Mouse (Mus musculus) embryonic stem cell, embryonic (primary cell): Measurements from ENCODE around the gene Smim24.

ENCODE experiments used
- CTCF ChIA-PET, 4 experiments: fragments of 300-600 bp in 2 of 4; fragments of 350-600 bp in 2 of 4; sonication (Branson Sonifier 250); formaldehyde crosslinking; loops; one replicate each; lab custom pipeline; 2022; ENCODE audit warnings: inconsistent platforms in 2 of 4; lab: Charles Lee
- POLR2A ChIA-PET, 4 experiments: fragments of 300-600 bp in 2 of 4; fragments of 350-600 bp in 2 of 4; sonication (Branson Sonifier 250); formaldehyde crosslinking; loops; one replicate each; lab custom pipeline; 2022; ENCODE audit warnings: antibody characterized with exemption in 4 of 4, inconsistent platforms in 1 of 4; lab: Charles Lee

Gene Smim24

DNA sequence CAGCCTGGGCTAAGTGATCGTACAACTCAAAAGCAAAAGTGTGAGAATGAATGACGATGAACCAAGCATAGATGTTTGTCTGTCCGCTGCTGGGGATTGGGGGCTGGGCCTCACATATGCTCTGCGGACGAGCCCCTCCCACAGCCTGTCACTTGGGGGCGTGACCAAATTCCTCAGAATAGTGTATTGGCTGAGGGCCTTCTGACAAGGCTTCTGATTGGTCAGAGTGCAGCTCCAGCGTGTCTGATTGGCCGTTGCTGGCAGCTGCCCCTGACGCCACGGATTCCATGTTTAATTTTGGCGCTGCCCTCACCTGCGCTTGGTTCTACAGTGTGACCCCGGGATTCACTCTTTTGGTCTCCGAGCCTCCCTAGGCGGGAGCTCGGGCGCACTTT is 40.0 kb downstream of the Smim24 start:
- CTCF ChIA-PET = interaction anchor here in 3 of 4 experiments (0.6 to 3.5 kb wide), 21 partner anchors 9 to 588 kb away, joined by 3 to 19 read pairs (median 4); partner anchors contain the start of genes Celf5 (in 1 of the 3), Hmg20b (in 1 of the 3) and Pip5k1c (in 1 of the 3)
- POLR2A ChIA-PET = interaction anchor here (0.9 to 6.8 kb wide), 31 partner anchors 10 to 257 kb away, joined by 3 to 75 read pairs (median 5); partner anchors contain the start of genes Fzr1 (in 2 of the 4), Dohh (in 1 of the 4), Eef2 (in 1 of the 4) and Gm48551 (in 1 of the 4)

DNA sequence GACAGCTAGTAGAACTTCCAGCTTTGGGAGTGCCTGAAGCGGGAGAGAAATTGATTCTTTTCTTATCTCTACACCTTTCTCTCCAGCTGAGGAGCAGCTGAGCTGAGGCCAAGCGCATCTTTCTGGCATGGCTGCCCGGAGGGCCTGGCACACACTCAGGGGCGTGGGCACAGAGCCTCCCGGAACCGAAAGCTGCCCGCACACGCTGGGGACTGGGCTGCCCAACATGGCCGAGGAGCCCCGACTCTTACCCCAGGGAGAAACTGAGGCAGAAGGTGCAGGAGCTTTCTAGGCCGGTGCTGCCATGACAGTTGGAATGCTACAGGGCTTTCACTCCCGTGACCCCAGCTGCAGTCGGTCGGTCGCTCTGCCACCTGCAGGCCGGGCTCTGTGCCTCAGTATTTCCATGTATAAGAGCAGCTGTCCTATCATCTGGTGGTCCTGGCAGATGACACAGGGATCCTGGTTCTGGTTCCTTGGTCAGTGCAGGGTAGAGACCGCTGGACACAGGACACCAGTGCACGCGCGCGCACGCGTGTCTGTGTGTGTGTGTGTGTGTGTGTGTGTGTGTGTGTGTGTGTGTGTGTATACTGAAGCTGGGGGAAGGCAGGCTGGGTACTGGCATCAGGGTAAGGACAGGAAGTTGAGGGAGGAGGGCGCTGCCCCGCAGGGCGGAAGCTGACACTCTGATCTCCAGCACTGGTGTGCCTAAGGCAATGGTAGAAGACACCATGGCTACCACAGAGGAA is 40.9 kb downstream of the Smim24 start:
- ChIA-PET CTCF (interaction anchor here in 3 of 4 experiments (0.6 to 3.5 kb wide), 24 partner anchors 10 to 589 kb away, joined by 3 to 19 read pairs (median 4); partner anchors contain the start of genes Celf5 (in 1 of the 3), Pip5k1c (in 1 of the 3) and Smim24 (in 1 of the 3)), POLR2A (interaction anchor here (0.7 to 6.8 kb wide), 34 partner anchors 11 to 396 kb away, joined by 3 to 75 read pairs (median 4); partner anchors contain the start of genes Fzr1 (in 2 of the 4), Celf5 (in 1 of the 4), Dohh (in 1 of the 4) and Eef2 (in 1 of the 4))

DNA sequence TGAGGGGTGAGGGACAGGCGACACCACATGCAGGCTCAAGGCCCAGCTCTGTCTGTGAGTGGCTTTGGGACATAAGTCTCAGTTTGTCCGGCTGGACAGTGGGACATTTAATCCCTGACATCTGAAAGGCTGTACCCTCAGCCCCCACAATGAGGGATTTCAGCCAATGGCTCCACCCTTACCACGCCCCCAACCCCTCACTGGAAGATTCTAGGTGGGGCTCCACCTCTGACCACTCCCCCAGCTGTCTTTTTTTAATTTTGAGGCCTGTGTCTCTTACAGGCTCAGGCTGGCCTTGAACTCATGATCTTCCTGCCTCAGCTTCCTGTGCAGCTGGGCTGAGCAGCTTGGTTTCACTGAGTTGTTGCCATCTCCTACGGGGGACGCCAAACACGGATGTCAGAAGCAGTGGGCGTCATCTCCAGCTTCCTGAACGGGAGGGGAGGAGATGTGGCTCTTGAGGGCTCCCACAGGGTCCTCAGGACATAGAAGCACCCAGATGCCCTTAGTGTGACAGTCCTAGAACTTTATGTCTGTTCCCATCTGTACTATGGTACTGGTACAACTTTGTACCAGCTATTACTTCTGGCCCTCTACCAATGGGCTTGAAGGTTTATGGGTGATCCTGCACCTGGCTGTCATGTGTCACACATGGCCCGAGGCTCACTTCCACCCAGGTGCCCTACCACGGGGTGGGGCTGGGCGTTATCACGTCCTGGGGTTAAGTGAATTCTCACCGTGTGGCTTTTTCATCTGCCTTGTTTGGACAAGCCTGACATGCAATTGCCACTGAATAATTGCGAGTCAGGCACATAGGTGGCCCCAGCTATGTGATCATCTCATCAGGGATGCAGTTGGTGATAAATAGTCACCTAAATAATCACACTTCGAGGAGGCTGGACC is 41.8 kb downstream of the Smim24 start:
- CTCF ChIA-PET = interaction anchor here in 3 of 4 experiments (0.7 to 3.5 kb wide), 14 partner anchors 11 to 117 kb away, joined by 3 to 19 read pairs (median 6); partner anchors contain the start of gene Smim24 (in 1 of the 3)
- POLR2A ChIA-PET = interaction anchor here in 3 of 4 experiments (0.6 to 6.8 kb wide), 20 partner anchors 17 to 397 kb away, joined by 3 to 75 read pairs (median 4); partner anchors contain the start of genes Celf5 (in 1 of the 3), Fzr1 (in 1 of the 3), Ncln (in 1 of the 3) and Pip5k1c (in 1 of the 3)

DNA sequence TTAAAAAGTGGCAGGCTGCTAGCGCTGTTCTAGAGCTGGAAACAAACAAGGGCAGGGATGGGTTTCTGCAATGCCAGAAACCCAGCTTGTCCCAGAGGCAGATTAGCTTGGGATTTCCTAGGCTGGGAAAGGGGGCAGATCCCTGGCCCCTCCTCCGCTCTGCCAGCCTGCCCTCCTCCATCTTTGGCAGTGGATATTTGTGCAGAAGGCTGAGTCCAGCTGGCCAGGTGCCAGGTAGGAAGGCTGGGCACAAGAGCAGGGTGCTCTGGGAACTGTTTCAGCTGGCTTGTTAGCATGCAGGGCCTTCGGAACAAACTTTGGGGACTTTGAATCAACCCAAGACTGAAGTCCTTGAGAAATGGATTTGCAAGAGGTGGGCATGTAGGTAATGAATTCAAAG is 42.6 kb downstream of the Smim24 start:
- POLR2A ChIA-PET = interaction anchor here in 2 of 4 experiments (0.7 to 3.8 kb wide), 6 partner anchors 16 to 65 kb away, joined by 3 to 20 read pairs (median 6); partner anchors contain the start of gene Fzr1 (in 1 of the 2)
- CTCF ChIA-PET = interaction anchor here in 1 of 4 experiments (1.2 to 3.3 kb wide), 3 partner anchors 12 to 29 kb away, joined by 3 to 17 read pairs (median 4); no protein-coding TSS in a partner anchor

DNA sequence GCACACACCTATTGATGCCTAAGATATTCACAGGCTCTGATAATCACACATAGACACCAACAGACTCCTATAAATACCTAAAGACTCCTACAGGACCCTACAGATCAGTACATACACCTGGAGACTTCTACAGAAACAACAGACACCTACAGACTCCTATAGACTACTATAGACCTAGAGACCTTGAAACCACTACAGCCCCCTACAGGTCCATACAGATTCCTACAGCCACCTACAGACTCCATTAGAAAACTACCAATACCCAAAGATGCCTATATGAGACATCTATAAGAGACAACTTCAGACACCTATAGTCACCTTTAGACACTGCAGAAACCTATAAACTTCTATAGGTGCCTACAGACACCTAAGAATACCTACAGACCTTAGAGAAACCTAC is 48.2 kb downstream of the Smim24 start:
- ChIA-PET POLR2A (interaction anchor here in 2 of 4 experiments (1.0 to 1.3 kb wide), 3 partner anchors 22 to 265 kb away, joined by 3 to 4 read pairs (median 3); partner anchors contain the start of gene Eef2 (in 1 of the 2)), CTCF (interaction anchor here (0.5 to 1.5 kb wide), 18 partner anchors 9 to 150 kb away, joined by 3 to 18 read pairs (median 4); partner anchors contain the start of genes Pip5k1c (in 1 of the 4), Smim24 (in 1 of the 4) and Tjp3 (in 1 of the 4))
